Mouse (Mus musculus) heart, embryonic 10.5 days (tissue): Measurements from ENCODE around the gene Fam104a. TPM values are rescaled to one million over a fixed set of nuclear protein-coding genes. Genes with fewer than 3 reads are reported as not detected.
A peak's percentile ranks its signal among the peaks of the same experiment; 100 is the strongest.

Experiments used
- DNase-seq: peaks from one replicate; pipeline ENCODE4 v3.0.0-alpha.2; 2017; ENCODE audit warnings: low spot score
- H3K27ac ChIP-seq: fragments of 300-500 bp; sonication (generic); 2 replicates; pipeline ENCODE4 v1.5.1; 2016; ENCODE audit warnings: mild to moderate bottlenecking
- H3K27me3 ChIP-seq: fragments of 300-500 bp; sonication (generic); 2 replicates; pipeline ENCODE4 v1.6.1; 2016; ENCODE audit warnings: mild to moderate bottlenecking; ENCODE audit not compliant: poor library complexity, insufficient read depth, severe bottlenecking
- H3K36me3 ChIP-seq: fragments of 300-500 bp; sonication (generic); 2 replicates; pipeline ENCODE4 v1.6.1; 2016; ENCODE audit warnings: mild to moderate bottlenecking, moderate library complexity
- H3K4me1 ChIP-seq: fragments of 300-500 bp; sonication (generic); 2 replicates; pipeline ENCODE4 v1.6.1; 2016; ENCODE audit warnings: mild to moderate bottlenecking
- H3K4me3 ChIP-seq: fragments of 300-500 bp; sonication (generic); 2 replicates; pipeline ENCODE4 v1.5.1; 2016; ENCODE audit warnings: mild to moderate bottlenecking, moderate library complexity
- H3K9me3 ChIP-seq: fragments of 300-500 bp; sonication (generic); 2 replicates; pipeline ENCODE4 v1.6.1; 2016; ENCODE audit warnings: mild to moderate bottlenecking, moderate library complexity
- WGBS: fragments of 180-500 bp; shearing (Covaris S2); methylation state at CpG from one replicate; pipeline ENCODE4 v1.1.7; 2016; 5-methylcytosine and 5-hydroxymethylcytosine counted together
- polyA plus RNA-seq: library from polyadenylated mRNA; unstranded; fragments of >200 nt; fragmentation: Nextera tagmentation; extraction: Ambion mirVana; gene quantifications from 2 replicates; pipeline ENCODE4 v1.2.1, GENCODE M21; 2016

The Fam104a gene
- polyA plus RNA-seq, 1 experiment from 2014 or later = 60.7 TPM

DNA sequence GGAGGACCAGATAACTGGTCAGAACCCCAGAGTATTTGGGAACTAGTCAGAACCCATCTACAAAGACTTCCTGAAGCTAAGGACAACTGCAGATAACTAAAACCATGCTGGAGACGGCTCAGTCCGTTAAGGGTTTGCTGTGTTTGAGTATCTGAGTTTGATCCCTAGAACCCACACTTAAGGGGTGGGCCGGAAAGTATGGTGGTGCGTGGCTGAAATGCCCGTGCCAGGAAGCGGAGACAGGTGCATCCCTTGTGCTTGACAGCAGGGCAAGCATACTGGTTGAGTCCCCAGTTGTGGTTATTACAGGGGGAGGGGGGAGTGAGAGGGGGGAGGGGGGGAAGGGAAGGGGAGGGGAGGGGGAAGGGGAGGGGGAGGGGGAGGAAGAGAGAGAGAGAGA, 69.5 kb downstream of the Fam104a start:
- no peak for DNase-seq
- Histone ChIP-seq H3K4me3 (no peak overlapping the region), H3K9me3 (no peaks in the 10 kb centered on the region), H3K36me3 (no peaks in the 10 kb centered on the region), H3K27me3 (peaks cover 51% of the 10 kb centered on the region), H3K4me1 (peaks cover 25% of the 10 kb centered on the region), H3K27ac (no peak overlapping the region)
- WGBS = 65% methylated on average over 6 of the region's 6 CpGs

DNA sequence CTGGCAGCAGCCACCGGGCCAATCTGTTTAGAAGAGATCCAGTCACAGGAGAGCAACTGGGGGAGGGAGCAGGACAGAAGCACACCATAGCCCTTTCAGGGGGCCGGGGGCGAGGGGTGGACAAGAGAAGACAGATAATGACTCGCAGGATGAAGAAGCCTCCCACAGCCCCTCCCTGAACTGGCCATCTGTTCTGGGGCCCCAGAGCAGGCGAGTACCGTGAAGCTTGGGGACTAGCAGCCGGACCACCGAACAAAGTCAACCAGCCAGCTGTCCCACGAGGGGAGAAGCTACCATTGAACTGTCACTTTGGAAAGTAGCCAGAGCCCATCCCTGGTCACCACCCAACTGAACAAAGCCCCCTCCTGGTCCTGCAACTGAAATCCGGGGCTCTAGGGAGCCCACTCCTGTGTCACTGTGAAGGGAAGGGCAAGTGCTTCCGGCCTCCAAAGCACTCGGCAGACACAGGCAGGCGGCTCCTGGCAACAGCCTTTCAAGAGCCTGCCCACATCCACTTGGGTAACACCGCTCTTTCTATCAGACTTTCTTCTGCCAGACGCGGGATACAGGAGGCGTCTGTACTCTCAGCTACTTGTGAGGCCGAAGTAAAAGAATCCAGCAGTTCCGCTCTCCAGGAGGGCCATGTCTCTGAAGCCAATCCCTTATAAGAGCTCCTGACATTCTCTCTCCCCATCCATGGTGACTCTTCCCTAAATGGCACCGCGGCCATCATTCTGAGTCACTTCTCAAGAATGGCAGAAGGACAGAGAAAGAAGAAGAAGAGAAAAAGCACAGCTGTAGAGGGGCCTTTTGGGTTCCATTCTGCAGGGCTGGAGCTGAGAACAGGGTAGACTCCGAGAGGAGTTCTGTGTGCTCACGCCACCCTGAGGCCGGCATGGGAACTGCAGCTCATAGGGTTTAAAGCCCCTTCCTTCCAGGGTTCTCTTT, 72.0 kb downstream of the Fam104a start:
- Histone ChIP-seq H3K36me3 (no peaks in the 10 kb centered on the region), H3K27me3 (peaks cover 27% of the 10 kb centered on the region), H3K4me1 (peaks cover 10% of the 10 kb centered on the region), H3K4me3 (peak overlapping the region; percentile 46), H3K9me3 (no peaks in the 10 kb centered on the region), H3K27ac (peak overlapping the region; percentile 77)
- DNase-seq = peak; percentile 83
- WGBS = 17% methylated on average over 24 of the region's 24 CpGs

Other genes with a start within 250 kb of the Fam104a start
- gene Sstr2, start 64.8 kb downstream of the Fam104a start, polyA plus RNA-seq = 0.74 and 1.1 TPM in 2 replicates
- 23.2 and 23.3 TPM in 2 replicates for gene Cog1, start 35.0 kb downstream of the Fam104a start, polyA plus RNA-seq
- 23.0 and 26.6 TPM in 2 replicates for gene Slc39a11, start 34.1 kb downstream of the Fam104a start, polyA plus RNA-seq
- 21.8 and 26.3 TPM in 2 replicates for gene D11Wsu47e, start 257 bp upstream of the Fam104a start, polyA plus RNA-seq
- gene Cpsf4l, start 25.9 kb upstream of the Fam104a start, polyA plus RNA-seq = 0.15 and 0.34 TPM in 2 replicates
- gene Cdc42ep4, start 67.7 kb upstream of the Fam104a start, polyA plus RNA-seq = 30.4 and 45.4 TPM in 2 replicates